ENCODE assay signal across 12 mouse cellular contexts in genomic region chr9:115401405-115402151, GRCm38 (mm10).
DNase-seq lines count a peak whose midpoint lies in the region; TF ChIP-seq lines count a peak whose summit lies in the region.
"Had no signal": no experiment of that assay in that cellular context is flagged by ENCODE, and none has a peak within 500 bp of the region (broad histone marks: within the 10 kb centered on the region; RNA-seq: fewer than 3 reads in every experiment).

No protein-coding gene starts in this region.

- WGBS in lung, adult 2 months = 75% methylated on average over 13 of the region's 13 CpGs

- no peak for TF ChIP-seq POLR2A in lung, adult 2 months (IDR thresholded peaks at IDR 0.05; ENCODE audit: borderline replicate concordance, extremely low read depth, low read depth, low read length)

- TF ChIP-seq CTCF in lung, adult 2 months (IDR thresholded peaks at IDR 0.05; ENCODE audit: insufficient read depth, low read length) = no peak

- H3K4me3 ChIP-seq in lung, adult 2 months (replicated peaks; ENCODE audit: extremely low read depth, low read depth, low read length) = no peak overlapping the region
- H3K4me3 ChIP-seq: liver, embryonic 13.5 days; midbrain, embryonic 15.5 days had no signal

- peak; percentile 14 to 23 for DNase-seq in heart, postnatal 10 days
- DNase-seq in heart, adult 18-20 months = no peak
- DNase-seq in lung, adult 18-20 months = peak; percentile 26 to 33
- no peak for DNase-seq in lung, adult 2 months
- DNase-seq in forelimb bud, embryonic 11.5 days (ENCODE audit: low read depth, low spot score) = peak; percentile 86
- peak; percentile 54 for DNase-seq in lung, postnatal 36 days
- no peak for DNase-seq in c-Kit-positive CD71-positive TER-119-positive erythroid progenitor cells, embryonic 14.5 days (ENCODE audit: low spot score)
- no peak for DNase-seq in frontal cortex, postnatal 14 days (ENCODE audit: low spot score in 2 of 2)
- DNase-seq: forebrain, postnatal 0 days; heart, adult 11 months; liver, embryonic 13.5 days had no signal

- no peaks in the 10 kb centered on the region for H3K4me1 ChIP-seq in lung, adult 2 months (ENCODE audit: control insufficient read depth, insufficient read depth, low read length)
- H3K4me1 ChIP-seq: liver, embryonic 13.5 days had no signal

- intact Hi-C loops in heart, postnatal 10 days (cut with DNase I) = no loop called here

Comparison
In these comparisons a context has a peak if more than half of its experiments do, and no peak if none do; other contexts are left out.
1. DNase-seq: peak in heart, postnatal 10 days (2 of 2), lung, adult 18-20 months (2 of 2), forelimb bud, embryonic 11.5 days (single experiment) and lung, postnatal 36 days (single experiment); none in heart, adult 18-20 months (0 of 2), lung, adult 2 months (single experiment), c-Kit-positive CD71-positive TER-119-positive erythroid progenitor cells, embryonic 14.5 days (single experiment) and frontal cortex, postnatal 14 days (0 of 2).